Mouse (Mus musculus) forebrain, embryonic 10.5 days (tissue): ENCODE measurements at regions not wholly inside any gene's neighbourhood (a gene's known extent, or its start where the extent isn't known, plus 50 kb on each side); places are given as distances from the start of the nearest gene placed in this dataset. TPM values are rescaled to one million over a fixed set of nuclear protein-coding genes. Genes with fewer than 3 reads are reported as not detected.

Source experiments
- DNase-seq: peaks from one replicate; pipeline ENCODE4 v3.0.0-alpha.2; 2017; ENCODE audit warnings: low spot score; ENCODE audit errors: extremely low spot score
- H3K27ac ChIP-seq: fragments of 300-500 bp; sonication (generic); 2 replicates; pipeline ENCODE4 v1.5.1; 2016; ENCODE audit warnings: mild to moderate bottlenecking
- H3K27me3 ChIP-seq: fragments of 300-500 bp; sonication (generic); 2 replicates; pipeline ENCODE4 v1.6.1; 2016; ENCODE audit warnings: mild to moderate bottlenecking; ENCODE audit not compliant: poor library complexity, severe bottlenecking
- H3K36me3 ChIP-seq: fragments of 300-500 bp; sonication (generic); replicated peaks from 2 replicates; pipeline ENCODE4 v1.6.1; 2016; ENCODE audit warnings: mild to moderate bottlenecking, moderate library complexity
- H3K4me1 ChIP-seq: fragments of 300-500 bp; sonication (generic); 2 replicates; pipeline ENCODE4 v1.6.1; 2016
- H3K4me3 ChIP-seq: fragments of 300-500 bp; sonication (generic); 2 replicates; pipeline ENCODE4 v1.5.1; 2016; ENCODE audit warnings: mild to moderate bottlenecking, moderate library complexity
- H3K9me3 ChIP-seq: fragments of 300-500 bp; sonication (generic); 2 replicates; pipeline ENCODE4 v1.6.1; 2016; ENCODE audit warnings: mild to moderate bottlenecking, moderate library complexity
- WGBS: fragments of 180-500 bp; shearing (Covaris S2); methylation state at CpG from one replicate; pipeline ENCODE4 v1.1.7; 2016; 5-methylcytosine and 5-hydroxymethylcytosine counted together
- microRNA-seq: library from miRNA; unstranded; fragments of <30 nt; microRNA quantifications from one replicate; pipeline ENCODE4, GENCODE M21; 2017

DNA sequence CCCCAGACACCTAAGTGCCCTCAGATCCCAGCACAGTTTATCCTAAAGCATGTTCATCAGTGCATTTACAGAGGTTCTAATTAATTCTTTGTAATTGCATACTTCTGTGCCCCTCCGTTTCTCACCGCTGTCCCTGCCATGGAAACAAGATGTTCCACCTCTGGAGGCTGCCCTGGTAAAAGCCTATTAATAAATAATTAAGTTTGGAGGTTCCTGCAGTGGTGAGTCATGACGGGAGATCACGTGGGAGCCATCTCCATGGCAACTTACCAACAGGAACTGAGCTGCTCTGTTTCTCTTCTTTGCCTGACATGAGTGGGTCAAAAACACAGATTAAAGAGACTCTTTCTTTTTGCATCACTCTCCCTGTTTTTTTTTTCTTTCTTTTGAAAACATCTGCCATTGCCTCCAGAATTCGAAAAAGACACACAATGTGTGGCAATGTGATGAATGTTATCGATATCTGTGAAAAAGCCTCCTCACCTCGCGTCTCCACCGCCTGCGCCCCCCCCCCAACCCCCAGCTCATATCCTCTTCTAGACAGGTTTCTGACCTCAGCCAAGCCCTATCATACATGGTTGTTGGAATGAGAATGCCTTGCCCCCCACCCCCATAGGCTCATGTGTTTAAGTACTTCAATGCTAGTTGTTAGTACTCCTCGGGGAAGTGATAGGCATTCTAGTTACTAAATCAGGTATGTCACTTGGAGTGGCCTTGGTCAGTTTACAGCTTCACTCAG, 965.9 kb downstream of the Ntrk3 start:
- no peak overlapping the region for H3K27ac ChIP-seq
- H3K4me1 ChIP-seq = peaks cover 10% of the 10 kb centered on the region
- peak; percentile 32 for DNase-seq
- H3K4me3 ChIP-seq = no peak overlapping the region
- H3K9me3 ChIP-seq = no peaks in the 10 kb centered on the region
- H3K36me3 ChIP-seq = no peaks in the 10 kb centered on the region
- H3K27me3 ChIP-seq = no peaks in the 10 kb centered on the region
- WGBS = 70% methylated on average over 11 of the region's 11 CpGs

DNA sequence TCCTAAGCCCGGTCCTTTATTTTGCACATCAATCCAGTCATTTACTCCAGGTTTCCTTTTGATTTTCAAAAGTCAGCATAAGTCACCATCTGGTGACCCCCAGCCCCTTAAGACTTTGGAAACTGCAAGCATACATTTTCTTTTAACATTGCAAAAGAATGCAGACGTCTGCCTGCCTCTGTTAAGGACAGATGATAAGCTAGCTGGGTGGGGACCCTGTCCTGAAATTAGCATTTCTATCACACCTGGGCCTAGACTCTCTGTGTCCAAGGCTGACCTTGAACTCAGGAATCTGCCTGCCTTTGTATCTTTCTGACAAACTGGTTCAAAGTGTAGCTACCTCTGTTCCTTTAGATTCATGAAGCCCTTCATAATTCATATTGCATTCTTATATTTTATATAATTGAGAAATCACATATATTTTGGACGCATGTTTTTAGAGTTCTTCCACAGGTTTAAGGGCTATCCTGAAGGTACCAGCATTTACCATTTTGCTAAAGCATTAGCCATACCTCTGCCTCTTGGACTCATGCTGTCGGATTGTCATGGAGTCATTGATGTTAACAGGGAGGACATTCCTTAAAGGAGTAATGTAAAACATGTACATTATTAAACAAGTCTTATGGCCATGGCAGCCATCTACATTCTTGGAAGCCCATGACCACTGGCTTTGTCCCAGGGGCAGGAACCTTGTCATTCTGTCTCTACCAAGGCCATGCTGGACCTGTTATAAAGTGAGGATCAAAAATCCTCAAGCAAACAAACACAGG, 998.6 kb downstream of the Ntrk3 start:
- H3K27me3 ChIP-seq = no peaks in the 10 kb centered on the region
- no peaks in the 10 kb centered on the region for H3K36me3 ChIP-seq
- no peaks in the 10 kb centered on the region for H3K4me1 ChIP-seq
- 75% methylated on average over 4 of the region's 4 CpGs for WGBS
- no peaks in the 10 kb centered on the region for H3K9me3 ChIP-seq
- no peak overlapping the region for H3K27ac ChIP-seq
- H3K4me3 ChIP-seq = no peak overlapping the region
- DNase-seq = no peak

Small RNA genes in the stretch of these regions (microRNA-seq; reads per million reads assigned to microRNA genes)
- not detected for gene Gm44358
